8 mouse cellular contexts compared by ENCODE assay signal in genomic region chr15:81810150-81810549, GRCm38 (mm10). TPM values are rescaled to one million over a fixed set of nuclear protein-coding genes. Genes with fewer than 3 reads are reported as not detected.
DNase-seq lines count a peak whose midpoint lies in the region; ATAC-seq and TF ChIP-seq lines count a peak whose summit lies in the region.

No protein-coding gene starts in this region.

- peak; percentile 11; the same call in 1 of the 2 replicates for ATAC-seq in forebrain, embryonic 16.5 days
- no peak for ATAC-seq in liver, embryonic 16.5 days (ENCODE audit: low read depth)

- in situ Hi-C loops in ES-E14 (cut with MboI; ENCODE audit: low sequenced_read_pairs in 2 of 2, unreplicated experiment in 2 of 2): no loop called here

- H3K9me3 ChIP-seq in ES-E14 (ENCODE audit: control insufficient read depth, insufficient read depth, low read depth, low read length): no peaks in the 10 kb centered on the region
- H3K9me3 ChIP-seq in forebrain, embryonic 16.5 days (ENCODE audit: control insufficient read depth, low read length): no peaks in the 10 kb centered on the region
- H3K9me3 ChIP-seq in liver, embryonic 16.5 days (replicated peaks; ENCODE audit: control insufficient read depth, low read length): no peaks in the 10 kb centered on the region

- H3K4me2 ChIP-seq in forebrain, embryonic 16.5 days (ENCODE audit: low read length): peak overlapping the region; percentile 81
- peak overlapping the region; percentile 97 for H3K4me2 ChIP-seq in liver, embryonic 16.5 days (ENCODE audit: low read depth, low read length)

- intact Hi-C loops in heart, postnatal 25 days (cut with DNase I): loop anchor here (5.0 kb wide), 1 partner anchor 47 kb away; the partner anchor contains the start of gene Tob2

- H3K4me3 ChIP-seq in ES-E14 (ENCODE audit: insufficient read depth in 1 of 2, low read depth in 1 of 2, low read length in 2 of 2, poor library complexity in 1 of 2, severe bottlenecking in 1 of 2): peak overlapping the region; percentile 68 to 92
- peak overlapping the region; percentile 81 for H3K4me3 ChIP-seq in forebrain, embryonic 16.5 days (replicated peaks; ENCODE audit: low read length)
- peak overlapping the region; percentile 74 for H3K4me3 ChIP-seq in liver, embryonic 16.5 days (ENCODE audit: low read depth, low read length)

- H3K36me3 ChIP-seq in ES-E14 (ENCODE audit: control insufficient read depth, insufficient read depth, low read length, poor library complexity, severe bottlenecking): peaks cover 4% of the 10 kb centered on the region; the same call in 1 of the 2 replicates
- peaks cover 2% of the 10 kb centered on the region for H3K36me3 ChIP-seq in forebrain, embryonic 16.5 days (ENCODE audit: control insufficient read depth, insufficient read depth)
- H3K36me3 ChIP-seq in liver, embryonic 16.5 days (ENCODE audit: control insufficient read depth, insufficient read depth): no peaks in the 10 kb centered on the region

- H3K27ac ChIP-seq in ES-E14 (ENCODE audit: insufficient read depth, low read depth, low read length, poor library complexity, severe bottlenecking): no peak overlapping the region
- H3K27ac ChIP-seq in forebrain, embryonic 16.5 days (ENCODE audit: low read length): peak overlapping the region; percentile 90
- H3K27ac ChIP-seq in liver, embryonic 16.5 days (ENCODE audit: low read length): peak overlapping the region; percentile 77

- no peak for DNase-seq in ES-E14 (ENCODE audit: low read depth, low spot score)
- peak; percentile 83 for DNase-seq in cerebellum, adult 11 months
- DNase-seq in heart, postnatal 25 days (ENCODE audit: low spot score): peak; percentile 94
- peak; percentile 88 for DNase-seq in layer of hippocampus, adult 11-12 months (ENCODE audit: low spot score)
- peak; percentile 90 for DNase-seq in ovary, adult 18-20 months (ENCODE audit: low spot score)
- DNase-seq in thymus, postnatal 10 days (ENCODE audit: low spot score in 2 of 2): peak; percentile 8 to 15

- 0 out of 2 replicates have a peak overlapping the region, but pooled peaks have one; percentile 7 for H3K9ac ChIP-seq in ES-E14 (ENCODE audit: insufficient read depth, low read depth, low read length, poor library complexity, severe bottlenecking)
- H3K9ac ChIP-seq in forebrain, embryonic 16.5 days (replicated peaks; ENCODE audit: low read depth, low read length): peak overlapping the region; percentile 62
- H3K9ac ChIP-seq in liver, embryonic 16.5 days (ENCODE audit: low read depth, low read length): peak overlapping the region; percentile 49

- H3K27me3 ChIP-seq in forebrain, embryonic 16.5 days (replicated peaks; ENCODE audit: control insufficient read depth, insufficient read depth, low read length): no peaks in the 10 kb centered on the region
- H3K27me3 ChIP-seq in liver, embryonic 16.5 days (ENCODE audit: control insufficient read depth, insufficient read depth, low read depth, low read length): no peaks in the 10 kb centered on the region

- 0% methylated on average over 10 of the region's 10 CpGs for WGBS in forebrain, embryonic 16.5 days
- 1% methylated on average over 10 of the region's 10 CpGs for WGBS in liver, embryonic 16.5 days (ENCODE audit: insufficient replicate concordance)

- peaks cover 0 to 6% of the 10 kb centered on the region in 2 experiments; a peak in 2 of 4 replicates for H3K4me1 ChIP-seq in ES-E14 (ENCODE audit: control insufficient read depth in 2 of 2, insufficient read depth in 2 of 2, low read length in 2 of 2, poor library complexity in 1 of 2)
- H3K4me1 ChIP-seq in forebrain, embryonic 16.5 days (replicated peaks; ENCODE audit: control insufficient read depth, insufficient read depth, low read length): peaks cover 33% of the 10 kb centered on the region
- H3K4me1 ChIP-seq in liver, embryonic 16.5 days (ENCODE audit: control insufficient read depth, low read depth, low read length): peaks cover 21% of the 10 kb centered on the region

TF ChIP-seq in ES-E14, 5 proteins besides CTCF, POLR2A, EP300 and RAD21:
- TF ChIP-seq ZC3H11A (IDR thresholded peaks at IDR 0.05; ENCODE audit: borderline replicate concordance, low read depth, low read length) (no peak), HCFC1 (IDR thresholded peaks at IDR 0.05; ENCODE audit: borderline replicate concordance, insufficient read depth, low read length) (no peak), MAFK (IDR thresholded peaks at IDR 0.05; ENCODE audit: insufficient read depth, low read depth, low read length) (no peak), ZNF384 (IDR thresholded peaks at IDR 0.05; ENCODE audit: low read depth, low read length) (no peak), CHD2 (IDR thresholded peaks at IDR 0.05; ENCODE audit: low read depth, low read length) (no peak)

RNA-seq across cellular contexts. Expression of gene Tef, which starts 7.9 kb away (rescaled TPM):
- total RNA-seq in ES-E14 (2012; rRNA removed): 20.9 and 25.2 TPM in 2 replicates
- polyA plus RNA-seq in forebrain, embryonic 16.5 days (2015; fragmentation: Nextera tagmentation; extraction: Ambion mirVana): 32.7 and 33.3 TPM in 2 replicates
- 100 to 1,000 TPM in 1 of 2 experiments, 10 to 100 TPM in 1; 64.1 to 135 TPM for total RNA-seq in heart, postnatal 25 days (2021)
- 6.3 and 9.2 TPM in 2 replicates for polyA plus RNA-seq in liver, embryonic 16.5 days (2015; fragmentation: Nextera tagmentation; extraction: Ambion mirVana)

RNA-seq across cellular contexts. Expression of gene Tob2, which starts 48.4 kb away (rescaled TPM):
- 16.7 and 20.9 TPM in 2 replicates for total RNA-seq in ES-E14 (2012; rRNA removed)
- polyA plus RNA-seq in forebrain, embryonic 16.5 days (2015; fragmentation: Nextera tagmentation; extraction: Ambion mirVana): 19.4 and 23.8 TPM in 2 replicates
- 10 to 100 TPM; 66.9 to 95.5 TPM for total RNA-seq in heart, postnatal 25 days (2021)
- 11.7 and 14.9 TPM in 2 replicates for polyA plus RNA-seq in liver, embryonic 16.5 days (2015; fragmentation: Nextera tagmentation; extraction: Ambion mirVana)

Comparison
In these comparisons a context has a peak if more than half of its experiments do, and no peak if none do; other contexts are left out.
1. H3K9ac ChIP-seq: peak in every context shown above with its lines; median percentile 62 in forebrain, embryonic 16.5 days; 49 in liver, embryonic 16.5 days; 7 in ES-E14.